Mouse (Mus musculus) cortical plate, adult 2 months (tissue): Measurements from ENCODE around the gene Prr14l. TPM values are rescaled to one million over a fixed set of nuclear protein-coding genes. Genes with fewer than 3 reads are reported as not detected.
A peak's percentile ranks its signal among the peaks of the same experiment; 100 is the strongest.
"Not testable (repeated sequence)": the region's sequence is repeated elsewhere in the genome, so short reads cannot be mapped to it uniquely, and the experiment has no call there.

Source experiments
- H3K27ac ChIP-seq: fragments of 200-500 bp; 2 replicates; pipeline ENCODE4 v1.5.1; 2012; ENCODE audit warnings: low read length, control low read depth, inconsistent platforms; ENCODE audit not compliant: insufficient read depth
- H3K4me1 ChIP-seq: fragments of 200-500 bp; 2 replicates; pipeline ENCODE4 v1.6.1; 2011; ENCODE audit warnings: low read length; ENCODE audit not compliant: control insufficient read depth, insufficient read depth
- H3K4me3 ChIP-seq: fragments of 200-500 bp; 2 replicates; pipeline ENCODE4 v1.5.1; 2011; ENCODE audit warnings: mild to moderate bottlenecking, low read length, control low read depth; ENCODE audit not compliant: insufficient read depth
- CTCF ChIP-seq: fragments of 200-500 bp; IDR thresholded peaks from 2 replicates; pipeline ENCODE4 v1.5.1; 2011; ENCODE audit warnings: mild to moderate bottlenecking, control low read depth, low read length; ENCODE audit not compliant: insufficient read depth; ENCODE audit errors: extremely low read depth
- POLR2A ChIP-seq: fragments of 200-500 bp; IDR thresholded peaks from 2 replicates; pipeline ENCODE4 v1.6.1; 2011; ENCODE audit warnings: mild to moderate bottlenecking, low read length, control low read depth; ENCODE audit not compliant: insufficient read depth; ENCODE audit errors: extremely low read depth
- polyA plus RNA-seq: library from polyadenylated mRNA; depleted of rRNA; stranded (reverse); fragments of >200 nt; gene quantifications from 2 replicates; pipeline ENCODE4 v1.2.3, GENCODE M21; 2012; rRNA removed

The Prr14l gene
- polyA plus RNA-seq, result 16.0 and 16.3 TPM in 2 replicates

DNA sequence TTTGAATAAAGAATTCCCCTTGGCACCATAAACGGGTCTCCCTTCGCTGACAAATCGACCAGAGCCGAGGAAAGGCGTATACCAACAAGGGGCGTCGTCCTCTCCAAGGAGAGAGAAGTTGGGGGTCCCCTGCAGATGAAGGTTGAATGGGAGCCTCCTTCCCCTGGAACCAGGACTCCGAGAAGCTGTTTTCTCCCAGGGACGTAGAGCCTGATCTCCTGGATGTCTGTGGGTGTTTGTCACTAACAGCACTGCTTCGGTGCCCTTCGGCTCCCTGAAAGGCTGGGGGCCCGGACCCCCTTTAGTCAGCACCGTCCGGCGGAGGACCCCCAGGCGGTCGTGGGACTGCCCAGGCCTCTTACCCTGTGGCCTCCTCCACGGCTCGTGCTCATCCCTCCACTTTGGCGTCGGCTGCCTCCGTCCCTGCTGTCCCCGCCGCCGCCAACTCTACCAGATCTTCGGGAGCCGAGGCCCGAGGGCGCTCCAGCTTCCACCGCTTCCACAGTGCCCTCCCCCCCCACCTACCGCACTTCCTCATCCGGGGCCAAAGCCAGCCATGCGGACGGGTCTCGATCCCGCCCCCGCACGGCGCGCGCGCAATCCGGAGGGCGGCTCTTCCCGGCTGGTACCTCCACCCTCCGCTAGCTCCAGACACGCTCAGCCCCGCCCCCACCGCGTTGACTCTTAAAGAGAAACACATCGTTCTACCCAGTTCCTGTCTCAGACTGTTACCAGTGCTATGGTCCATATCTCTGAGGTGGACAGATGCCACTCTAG lies at the start of gene Prr14l:
TSS of gene Prr14l (minus strand) at position 526 of the 777 bp plus-strand sequence.
- no peak for TF ChIP-seq CTCF
- TF ChIP-seq POLR2A, result peak; percentile 81
- 0 out of 2 replicates have a peak within 1 kb of the TSS, but pooled peaks have one; percentile 29 for H3K27ac ChIP-seq
- peaks cover 2% of the 10 kb centered on the region; the same call in 1 of the 2 replicates for H3K4me1 ChIP-seq
- peak within 1 kb of the TSS; percentile 59 for H3K4me3 ChIP-seq

DNA sequence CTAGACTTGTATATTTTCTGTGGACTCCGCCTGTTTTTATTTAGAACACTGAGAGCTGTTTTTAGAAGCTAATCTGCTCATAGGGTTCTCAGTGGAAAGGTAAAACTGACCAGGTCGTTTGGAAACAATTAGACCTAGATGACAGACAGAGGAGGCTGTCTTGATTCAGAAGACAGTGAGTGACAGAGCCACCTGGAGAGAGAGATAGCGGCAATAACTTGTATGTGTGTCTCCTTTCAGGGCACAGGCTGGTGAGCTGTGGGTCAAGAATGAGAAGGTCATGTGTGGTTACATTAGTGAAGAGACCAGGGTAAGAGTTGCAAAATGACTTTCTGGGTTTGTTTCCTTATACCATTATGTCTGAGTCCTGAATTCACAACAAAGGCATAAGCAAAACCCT lies 32.7 kb upstream of the Prr14l start:
- Histone ChIP-seq H3K4me3 (no peak overlapping the region), H3K4me1 (no peaks in the 10 kb centered on the region), H3K27ac (no peak overlapping the region)
- TF ChIP-seq POLR2A, result no peak

DNA sequence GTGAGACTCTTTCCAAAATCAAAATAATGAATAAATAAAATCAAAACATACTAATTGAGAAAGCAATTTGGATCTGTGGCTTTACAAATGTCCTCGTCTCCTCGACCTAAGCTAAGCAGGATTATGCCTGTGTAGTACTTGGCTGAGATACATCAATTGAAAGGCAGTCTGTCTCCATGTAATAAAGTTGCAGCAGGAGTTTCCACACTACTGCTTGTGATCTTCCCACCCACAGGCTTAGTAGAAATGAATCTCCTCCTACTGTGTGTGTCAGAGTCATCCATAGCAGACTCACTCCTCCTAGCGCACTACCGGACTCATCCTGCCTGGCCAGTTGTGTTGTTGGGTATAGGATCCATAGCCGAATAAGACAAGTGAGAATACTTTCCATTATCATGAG lies 18.3 kb upstream of the Prr14l start:
- Histone ChIP-seq H3K27ac (no peak overlapping the region), H3K4me1 (no peaks in the 10 kb centered on the region), H3K4me3 (no peak overlapping the region)
- TF ChIP-seq CTCF, result no peak
- no peak for TF ChIP-seq POLR2A

DNA sequence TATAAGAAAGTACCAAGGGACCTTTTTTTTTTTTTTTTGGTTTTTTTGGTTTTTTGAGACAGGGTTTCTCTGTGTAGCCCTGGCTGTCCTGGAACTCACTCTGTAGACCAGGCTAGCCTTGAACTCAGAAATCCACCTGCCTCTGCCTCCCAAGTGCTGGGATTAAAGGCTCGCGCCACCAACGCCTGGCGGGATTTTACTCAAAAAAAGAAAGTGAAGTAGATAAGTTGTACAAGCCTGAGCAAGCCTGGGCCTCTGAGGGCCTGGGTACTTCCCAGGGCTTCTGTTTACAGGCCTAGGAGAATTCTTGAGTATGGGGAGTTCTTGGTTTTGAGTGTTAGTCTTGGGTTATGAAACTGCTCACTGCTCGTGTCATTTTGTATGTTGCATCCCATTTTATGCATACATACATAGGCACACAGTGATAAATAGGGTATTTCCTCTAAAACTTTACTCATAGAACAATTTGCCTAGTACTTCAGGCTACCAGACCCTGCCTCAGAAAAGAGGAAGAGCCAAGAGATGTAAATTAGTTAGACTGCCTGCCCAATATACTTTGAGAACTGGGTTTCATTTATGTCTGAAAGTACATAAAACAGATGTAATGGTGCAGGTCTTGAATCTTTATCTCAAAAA lies 15.5 kb upstream of the Prr14l start:
- Histone ChIP-seq H3K4me3 (no peak overlapping the region), H3K27ac (no peak overlapping the region), H3K4me1 (peaks cover 3% of the 10 kb centered on the region; the same call in 1 of the 2 replicates)
- TF ChIP-seq POLR2A, result no peak
- no peak for TF ChIP-seq CTCF

DNA sequence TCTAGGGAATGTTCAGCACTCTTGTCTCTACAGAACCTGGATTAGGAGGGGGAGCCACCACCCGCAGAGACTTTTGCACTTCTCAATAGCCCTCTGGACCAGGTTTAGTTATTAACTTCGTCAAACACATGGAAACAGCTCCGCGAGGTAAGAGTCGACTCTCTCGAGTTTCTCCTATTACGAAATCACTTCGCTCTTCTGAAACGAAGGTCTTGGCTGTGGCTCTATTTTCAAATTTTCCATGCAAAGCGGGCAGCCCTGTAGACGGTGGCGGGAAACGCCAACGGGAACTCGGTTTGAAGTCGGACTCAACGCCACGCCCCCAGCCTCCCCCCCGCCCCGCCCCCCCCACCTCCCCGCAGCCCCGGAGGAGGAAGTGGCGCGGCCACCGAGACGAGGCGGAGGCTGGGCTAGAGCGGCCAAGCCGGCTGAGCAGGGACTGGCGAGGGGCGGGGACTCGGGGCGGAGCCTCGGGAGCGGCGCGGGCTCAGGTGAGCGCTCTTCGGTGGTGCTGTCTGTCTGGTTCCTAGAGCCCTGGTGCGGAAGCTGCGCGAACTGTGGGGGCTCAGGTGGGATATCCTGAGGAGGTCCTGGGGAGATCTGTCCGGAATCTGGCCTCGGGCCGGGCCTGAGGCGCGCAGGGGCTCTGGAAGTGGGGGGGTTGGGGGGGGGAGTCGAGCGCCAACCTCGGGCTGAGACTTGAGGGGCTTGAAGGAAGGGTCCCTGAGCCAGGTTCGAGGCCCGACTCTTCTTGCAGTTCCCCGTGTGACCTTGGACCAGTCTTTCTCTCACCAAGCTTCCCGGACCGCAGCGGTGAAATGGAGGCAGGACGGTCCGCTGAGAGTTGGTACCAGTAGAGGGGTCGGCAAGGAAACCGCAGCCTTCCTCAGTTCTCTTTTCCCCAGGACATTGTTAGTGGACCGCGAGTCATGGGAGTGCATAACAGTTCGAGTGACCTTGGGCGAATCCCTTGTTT lies 9.5 kb upstream of the Prr14l start, which contains the start of gene Depdc5:
TSS of gene Depdc5 (plus strand) at position 449 of the 976 bp plus-strand sequence.
- TF ChIP-seq CTCF (no peak), POLR2A (peak; percentile 68)
- Histone ChIP-seq H3K4me1 (peaks cover 5% of the 10 kb centered on the region; the same call in 1 of the 2 replicates), H3K27ac (0 out of 2 replicates have a peak within 1 kb of the TSS, but pooled peaks have one; percentile 35), H3K4me3 (peak within 1 kb of the TSS; percentile 92)

DNA sequence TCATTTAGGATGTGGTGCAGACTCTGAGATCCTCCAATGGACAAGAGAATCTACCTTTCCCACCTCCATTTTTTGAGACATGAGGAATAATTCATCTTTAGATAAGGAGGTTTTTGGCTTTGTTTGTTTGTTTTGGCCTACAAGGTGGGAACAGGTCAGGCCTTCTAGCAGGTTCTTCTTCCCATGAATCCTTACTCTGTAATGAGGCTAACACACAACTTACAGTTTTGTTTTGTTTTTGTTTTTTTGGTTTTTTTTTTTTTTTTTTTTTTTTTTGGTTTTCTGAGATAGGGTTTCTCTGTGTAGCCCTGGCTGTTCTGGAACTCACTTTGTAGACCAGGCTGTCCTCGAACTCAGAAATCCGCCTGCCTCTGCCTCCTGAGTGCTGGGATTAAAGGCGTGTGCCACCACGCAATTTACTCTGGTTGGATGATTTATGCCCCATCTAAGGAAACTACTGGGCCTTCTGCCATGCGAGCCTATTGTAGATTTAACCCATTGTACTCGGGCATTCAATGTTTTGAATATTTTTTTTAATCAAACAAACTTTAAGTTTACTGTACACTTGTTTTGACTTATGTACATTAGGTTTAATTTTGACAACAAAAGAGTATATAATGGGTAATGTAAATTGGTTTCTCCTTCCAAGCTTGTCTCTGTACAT lies 8.5 kb upstream of the Prr14l start:
- TF ChIP-seq CTCF, result no peak
- TF ChIP-seq POLR2A, result no peak
- Histone ChIP-seq H3K4me1 (peaks cover 5% of the 10 kb centered on the region; the same call in 1 of the 2 replicates), H3K4me3 (peak overlapping the region; percentile 92; the same call in 1 of the 2 replicates), H3K27ac (no peak overlapping the region)

DNA sequence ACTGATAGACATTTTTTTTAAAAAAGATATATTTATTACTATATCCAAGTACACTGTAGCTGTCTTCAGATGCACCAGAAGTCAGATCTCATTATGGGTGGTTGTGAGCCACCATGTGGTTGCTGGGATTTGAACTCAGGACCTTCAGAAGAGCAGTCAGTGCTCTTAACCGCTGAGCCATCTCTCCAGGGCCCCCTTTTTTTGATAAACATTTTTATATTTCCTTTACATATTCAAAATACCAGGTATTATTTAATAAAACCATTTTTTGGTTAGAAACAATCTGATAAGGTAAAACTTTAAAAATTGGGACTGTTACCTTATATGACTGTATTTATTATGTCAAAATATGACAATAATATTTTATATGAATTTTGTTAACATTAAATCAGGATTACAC lies 7.0 kb upstream of the Prr14l start:
- TF ChIP-seq CTCF, result no peak
- H3K4me1 ChIP-seq, result peaks cover 5% of the 10 kb centered on the region; the same call in 1 of the 2 replicates
- no peak overlapping the region for H3K4me3 ChIP-seq
- H3K27ac ChIP-seq, result no peak overlapping the region

DNA sequence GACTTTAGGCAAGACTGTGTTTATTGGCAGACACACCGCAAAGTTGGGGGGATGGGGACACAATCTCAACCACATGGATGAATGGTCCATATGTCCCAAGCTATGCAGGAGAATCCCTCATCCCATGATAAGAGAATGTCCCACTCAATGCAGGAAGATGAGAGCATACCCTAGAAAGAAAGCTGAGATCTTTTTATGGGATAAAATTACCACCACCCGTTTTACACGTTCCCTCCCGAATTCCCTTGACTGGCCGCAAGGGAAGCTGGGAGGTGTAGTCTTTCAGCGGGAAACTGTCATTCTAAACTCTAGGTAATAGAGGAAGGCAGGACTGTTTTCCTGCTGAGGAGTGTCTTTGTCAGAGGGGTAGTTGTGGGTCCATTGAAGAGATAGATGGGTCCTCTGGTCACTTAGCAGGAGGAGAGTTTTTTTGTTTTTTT lies 3.7 kb upstream of the Prr14l start:
- H3K4me1 ChIP-seq, result no peaks in the 10 kb centered on the region; the same call in 1 of the 2 replicates
- TF ChIP-seq CTCF (0 out of 2 replicates have a peak, but pooled peaks have one; percentile 0), POLR2A (peak; percentile 49; the same call in 1 of the 2 replicates)
- no peak overlapping the region for H3K27ac ChIP-seq
- peak overlapping the region; percentile 35 for H3K4me3 ChIP-seq

DNA sequence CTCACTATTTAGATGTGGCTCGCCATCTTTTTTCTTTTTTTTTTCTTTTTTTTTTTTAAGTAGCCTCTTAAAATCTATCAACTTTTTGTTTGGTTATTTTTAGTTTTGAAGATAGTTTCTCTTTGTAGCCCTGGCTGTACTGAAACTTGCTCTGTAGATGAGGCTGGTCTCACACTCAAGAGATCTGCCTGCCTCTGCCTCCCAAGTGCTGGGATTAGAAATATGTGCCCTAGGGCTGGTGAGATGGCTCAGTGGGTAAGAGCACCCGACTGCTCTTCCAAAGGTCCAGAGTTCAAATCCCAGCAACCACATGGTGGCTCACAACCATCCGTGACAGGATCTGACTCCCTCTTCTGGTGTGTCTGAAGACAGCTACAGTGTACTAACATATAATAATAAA lies 1.2 kb upstream of the Prr14l start:
- not testable (repeated sequence) for H3K4me1 ChIP-seq, H3K27ac ChIP-seq, H3K4me3 ChIP-seq
